Mouse (Mus musculus) ovary, adult 2 months (tissue): ENCODE data around the gene Cc2d1b. TPM values are rescaled to one million over a fixed set of nuclear protein-coding genes. Genes with fewer than 3 reads are reported as not detected.

ENCODE experiments used
- polyA plus RNA-seq: library from polyadenylated mRNA; depleted of rRNA; stranded (reverse); fragments of >200 nt; gene quantifications from 2 replicates; pipeline ENCODE4 v1.2.3, GENCODE M21; 2012; rRNA removed

Cc2d1b gene
- polyA plus RNA-seq: 36.7 and 43.7 TPM in 2 replicates

DNA sequence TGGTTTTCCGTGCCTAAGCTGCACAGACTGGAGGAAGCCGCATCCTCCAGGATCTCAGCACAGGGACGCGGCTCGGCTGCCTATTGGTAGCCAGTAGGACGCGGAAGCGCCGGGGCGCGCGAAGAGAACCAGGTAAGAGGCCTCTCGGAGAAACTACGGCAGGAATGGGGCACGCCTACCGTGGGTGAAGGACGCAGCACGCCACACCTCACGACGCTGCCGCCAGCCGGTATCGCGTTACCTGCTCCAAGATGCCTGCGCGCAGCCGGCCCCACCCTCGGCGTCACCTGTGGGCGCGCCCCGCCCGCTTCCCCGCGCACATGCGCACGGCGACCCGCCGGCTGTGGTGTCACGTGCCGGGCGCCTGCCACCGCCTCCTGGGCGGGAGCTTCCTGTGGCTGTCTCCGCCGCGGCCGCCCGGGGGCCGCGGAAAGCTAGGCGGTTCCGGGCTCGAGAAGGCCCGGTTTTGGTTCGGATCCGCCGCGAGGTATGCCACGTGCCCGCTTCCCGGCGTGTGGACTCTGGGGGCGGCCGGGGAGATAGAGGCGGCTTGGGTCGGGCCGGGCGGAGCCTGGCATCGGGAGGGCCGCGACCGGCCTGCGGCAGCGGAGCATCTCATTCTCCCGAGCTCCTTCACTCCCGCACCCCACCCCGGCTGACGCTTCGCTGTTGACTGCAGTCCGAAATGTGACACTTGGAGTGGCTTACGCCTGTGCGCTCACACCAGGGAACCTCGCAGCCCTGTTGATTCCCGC is at the start of gene Cc2d1b:
TSS of gene Cc2d1b (plus strand) at position 354 of the 755 bp plus-strand sequence.

DNA sequence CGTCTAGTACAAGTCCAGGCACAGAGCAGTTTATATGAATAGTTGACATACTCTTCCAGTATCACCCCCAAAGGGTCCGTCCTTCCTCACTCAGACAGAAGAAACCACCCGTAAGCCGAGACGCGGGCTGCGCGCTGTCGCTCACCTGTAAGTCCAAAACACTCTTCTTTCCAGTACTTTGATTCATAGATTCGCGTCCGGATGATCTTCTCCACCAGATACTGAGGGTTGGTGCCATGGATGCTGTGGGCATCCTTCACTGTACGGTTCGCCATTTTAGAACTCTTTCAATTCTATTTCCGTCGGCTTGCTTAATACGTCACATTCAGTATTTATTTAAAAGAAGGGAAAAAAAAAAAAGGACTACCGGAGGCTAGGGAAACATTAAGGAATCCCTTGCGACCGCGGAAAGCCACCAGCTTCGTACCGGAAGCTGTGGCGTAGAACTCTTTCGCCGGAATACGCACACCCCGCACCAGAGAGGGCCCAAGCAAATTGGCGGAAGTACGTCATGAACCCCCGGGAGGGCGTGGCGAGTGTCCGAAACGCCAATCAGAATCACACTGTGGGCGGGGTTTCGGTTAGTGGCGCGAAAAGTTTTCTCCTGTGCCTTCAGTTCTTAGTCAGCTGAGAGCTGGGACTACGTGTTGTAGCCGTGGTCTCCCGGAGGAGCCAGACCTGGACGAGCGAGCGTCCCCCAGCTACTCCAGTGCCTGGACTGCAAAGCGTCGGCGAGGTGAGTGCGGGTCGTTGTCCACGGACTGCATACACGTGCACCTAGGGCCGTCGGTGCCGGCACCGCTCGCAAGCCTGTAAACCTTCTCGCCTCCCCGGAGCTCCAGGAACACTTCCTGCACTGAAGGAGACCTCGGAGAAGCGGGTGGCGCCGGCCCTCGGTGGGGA is 40.6 kb upstream of the Cc2d1b start, which contains the start of the genes Prpf38a and Orc1:
TSS of gene Prpf38a (minus strand) at position 497 of the 903 bp plus-strand sequence.
TSS of gene Orc1 (plus strand) at position 584 of the 903 bp plus-strand sequence.

Other genes with a start within 250 kb of the Cc2d1b start
- 9.1 and 9.7 TPM in 2 replicates for gene Shisal2a, start 236.6 kb upstream of the Cc2d1b start, polyA plus RNA-seq
- 93.1 and 111 TPM in 2 replicates for gene Gpx7, start 213.0 kb upstream of the Cc2d1b start, polyA plus RNA-seq
- gene Tut4, start 160.5 kb upstream of the Cc2d1b start, polyA plus RNA-seq: 95.8 and 119 TPM in 2 replicates
- 3.0 and 3.6 TPM in 2 replicates for gene Prpf38a, start 40.6 kb upstream of the Cc2d1b start, polyA plus RNA-seq
- gene Orc1, start 40.5 kb upstream of the Cc2d1b start, polyA plus RNA-seq: 1.00 and 1.6 TPM in 2 replicates
- gene 3110021N24Rik, start 99.7 kb downstream of the Cc2d1b start, polyA plus RNA-seq: 0.18 and 0.29 TPM in 2 replicates
- 4.6 and 6.3 TPM in 2 replicates for gene Zfyve9, start 160.9 kb downstream of the Cc2d1b start, polyA plus RNA-seq
- gene Btf3l4, start 213.7 kb downstream of the Cc2d1b start, polyA plus RNA-seq: 12.0 and 12.9 TPM in 2 replicates
- 7.2 and 9.5 TPM in 2 replicates for gene Txndc12, start 214.7 kb downstream of the Cc2d1b start, polyA plus RNA-seq
- 59.1 and 64.7 TPM in 2 replicates for gene Kti12, start 227.8 kb downstream of the Cc2d1b start, polyA plus RNA-seq
- gene A730015C16Rik, start 228.7 kb downstream of the Cc2d1b start, polyA plus RNA-seq: 0.29 TPM in 1 of 2 replicates, not detected in the other